Mouse (Mus musculus): ENCODE results near the gene Rps6kc1.

DNA sequence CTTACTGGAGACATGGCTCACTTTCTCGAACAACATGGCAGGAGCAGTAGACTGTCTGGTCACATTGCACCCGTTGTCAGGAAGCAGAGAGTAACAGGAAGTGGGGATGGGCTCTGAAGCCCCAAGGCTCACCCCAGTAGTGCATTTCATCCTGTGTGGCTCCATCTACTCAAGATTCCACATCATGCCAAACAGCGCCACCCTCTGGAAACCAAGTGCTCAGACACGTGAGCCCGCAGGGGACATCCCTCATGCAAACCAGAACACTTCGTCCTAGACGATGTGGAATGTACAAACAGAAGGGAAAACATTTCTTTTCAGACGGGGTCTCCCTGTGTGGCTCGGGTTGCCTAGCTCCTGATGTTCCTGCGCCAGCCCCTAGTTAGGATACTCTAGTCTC lies 162.6 kb downstream of the Rps6kc1 start:
- TF ChIP-seq CTCF (IDR thresholded peaks at IDR 0.05; ENCODE audit: low read depth, low read length) (no peak), POLR2A (IDR thresholded peaks at IDR 0.05; ENCODE audit: extremely low read depth, insufficient read depth, low read length) (no peak)

Measured in liver, adult 2 months (tissue).